Mouse (Mus musculus) forebrain, embryonic 10.5 days (tissue): ENCODE measurements at regions not wholly inside any gene's neighbourhood (a gene's known extent, or its start where the extent isn't known, plus 50 kb on each side); places are given as distances from the start of the nearest gene placed in this dataset.

Source experiments
- DNase-seq: peaks from one replicate; pipeline ENCODE4 v3.0.0-alpha.2; 2017; ENCODE audit warnings: low spot score; ENCODE audit errors: extremely low spot score
- H3K27ac ChIP-seq: fragments of 300-500 bp; sonication (generic); 2 replicates; pipeline ENCODE4 v1.5.1; 2016; ENCODE audit warnings: mild to moderate bottlenecking
- H3K27me3 ChIP-seq: fragments of 300-500 bp; sonication (generic); 2 replicates; pipeline ENCODE4 v1.6.1; 2016; ENCODE audit warnings: mild to moderate bottlenecking; ENCODE audit not compliant: poor library complexity, severe bottlenecking
- H3K36me3 ChIP-seq: fragments of 300-500 bp; sonication (generic); replicated peaks from 2 replicates; pipeline ENCODE4 v1.6.1; 2016; ENCODE audit warnings: mild to moderate bottlenecking, moderate library complexity
- H3K4me1 ChIP-seq: fragments of 300-500 bp; sonication (generic); 2 replicates; pipeline ENCODE4 v1.6.1; 2016
- H3K4me3 ChIP-seq: fragments of 300-500 bp; sonication (generic); 2 replicates; pipeline ENCODE4 v1.5.1; 2016; ENCODE audit warnings: mild to moderate bottlenecking, moderate library complexity
- H3K9me3 ChIP-seq: fragments of 300-500 bp; sonication (generic); 2 replicates; pipeline ENCODE4 v1.6.1; 2016; ENCODE audit warnings: mild to moderate bottlenecking, moderate library complexity
- WGBS: fragments of 180-500 bp; shearing (Covaris S2); methylation state at CpG from one replicate; pipeline ENCODE4 v1.1.7; 2016; 5-methylcytosine and 5-hydroxymethylcytosine counted together

GRCm38 (mm10) chr9:120628794-120629560, 57.7 kb downstream of the Rpl14 start:
- H3K4me3 ChIP-seq = no peak overlapping the region
- 57% methylated on average over 12 of the region's 12 CpGs for WGBS
- H3K9me3 ChIP-seq = peaks cover 3% of the 10 kb centered on the region; the same call in 1 of the 2 replicates
- no peak for DNase-seq
- peaks cover 24% of the 10 kb centered on the region for H3K4me1 ChIP-seq
- no peaks in the 10 kb centered on the region for H3K27me3 ChIP-seq
- peak overlapping the region; percentile 70 for H3K27ac ChIP-seq
- H3K36me3 ChIP-seq = no peaks in the 10 kb centered on the region

DNA sequence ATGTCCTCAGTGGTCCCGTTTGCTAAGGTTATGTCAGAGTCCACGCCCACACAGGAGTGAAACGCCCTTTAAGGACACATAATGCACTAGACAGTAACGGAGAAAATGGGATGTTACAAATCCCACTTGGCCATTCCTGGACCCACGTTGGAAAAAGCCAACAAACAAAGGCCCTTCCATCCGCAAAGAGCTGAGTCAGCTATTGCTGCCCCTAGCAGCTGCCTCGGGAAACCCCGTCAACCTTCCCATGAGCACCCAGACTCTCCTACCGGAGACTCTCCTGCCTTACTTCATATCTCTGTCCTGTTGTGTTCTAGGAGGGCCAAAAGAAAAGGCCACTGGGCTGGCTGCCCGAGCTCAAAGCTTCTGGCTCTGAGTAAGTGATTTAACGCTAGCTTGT, 58.4 kb downstream of the Rpl14 start:
- H3K4me3 ChIP-seq = no peak overlapping the region
- peak overlapping the region; percentile 70; the same call in 1 of the 2 replicates for H3K27ac ChIP-seq
- peaks cover 24% of the 10 kb centered on the region for H3K4me1 ChIP-seq
- no peaks in the 10 kb centered on the region for H3K36me3 ChIP-seq
- WGBS = 89% methylated on average over 11 of the region's 11 CpGs
- no peaks in the 10 kb centered on the region for H3K27me3 ChIP-seq
- peaks cover 3% of the 10 kb centered on the region; the same call in 1 of the 2 replicates for H3K9me3 ChIP-seq
- no peak for DNase-seq

GRCm38 (mm10) chr9:120632821-120633220, 61.6 kb downstream of the Rpl14 start:
- no peaks in the 10 kb centered on the region for H3K27me3 ChIP-seq
- no peak for DNase-seq
- no peak overlapping the region for H3K27ac ChIP-seq
- peaks cover 3% of the 10 kb centered on the region; the same call in 1 of the 2 replicates for H3K9me3 ChIP-seq
- H3K4me1 ChIP-seq = peaks cover 24% of the 10 kb centered on the region
- no peak overlapping the region for H3K4me3 ChIP-seq
- no peaks in the 10 kb centered on the region for H3K36me3 ChIP-seq
- 93% methylated on average over 10 of the region's 10 CpGs for WGBS

DNA sequence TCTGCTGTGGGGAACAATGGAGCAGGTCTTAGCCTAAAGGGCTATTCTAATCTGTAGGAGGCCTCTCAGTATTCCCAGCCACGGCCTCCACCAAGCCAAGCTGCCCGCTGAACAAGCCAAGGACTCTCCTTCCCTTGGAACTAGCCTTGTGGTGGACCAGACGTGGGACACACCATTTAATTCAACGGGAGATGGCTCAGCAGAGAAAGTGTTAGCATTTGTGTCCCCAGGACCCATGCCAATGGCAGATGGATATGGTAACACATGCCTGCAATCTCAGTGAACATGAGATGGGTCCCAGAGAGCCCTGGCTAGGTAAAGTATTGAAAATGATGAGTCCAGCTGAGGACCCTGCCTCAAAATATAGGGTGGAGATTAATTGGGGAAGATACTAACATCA, 71.4 kb downstream of the Rpl14 start:
- Histone ChIP-seq H3K36me3 (no peaks in the 10 kb centered on the region), H3K27ac (no peak overlapping the region), H3K27me3 (no peaks in the 10 kb centered on the region), H3K4me1 (no peaks in the 10 kb centered on the region), H3K9me3 (no peaks in the 10 kb centered on the region), H3K4me3 (no peak overlapping the region)
- WGBS = 79% methylated on average over 4 of the region's 4 CpGs
- DNase-seq = no peak

DNA sequence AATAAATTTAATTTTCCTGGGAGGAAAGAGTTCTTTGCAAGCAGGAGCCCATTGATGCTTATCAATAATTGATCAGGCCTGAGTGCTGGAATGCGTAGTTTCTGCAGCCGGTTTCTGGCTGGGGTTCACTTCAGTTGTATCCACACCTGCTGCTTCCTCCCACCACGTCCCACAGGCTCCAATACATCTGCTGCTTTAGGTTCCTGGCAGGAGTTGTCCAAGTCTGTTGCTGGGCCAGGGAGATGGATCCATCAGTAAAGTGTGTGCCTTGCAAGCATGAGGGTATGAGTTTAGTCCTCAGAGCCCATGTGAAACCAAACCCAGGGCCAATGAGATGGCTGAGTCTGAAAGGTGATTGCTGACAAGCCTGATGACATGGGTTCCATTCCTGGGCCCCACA, 72.1 kb downstream of the Rpl14 start:
- no peaks in the 10 kb centered on the region for H3K36me3 ChIP-seq
- no peak for DNase-seq
- whole genome bisulfite sequencing = 94% methylated on average over 3 of the region's 3 CpGs

DNA sequence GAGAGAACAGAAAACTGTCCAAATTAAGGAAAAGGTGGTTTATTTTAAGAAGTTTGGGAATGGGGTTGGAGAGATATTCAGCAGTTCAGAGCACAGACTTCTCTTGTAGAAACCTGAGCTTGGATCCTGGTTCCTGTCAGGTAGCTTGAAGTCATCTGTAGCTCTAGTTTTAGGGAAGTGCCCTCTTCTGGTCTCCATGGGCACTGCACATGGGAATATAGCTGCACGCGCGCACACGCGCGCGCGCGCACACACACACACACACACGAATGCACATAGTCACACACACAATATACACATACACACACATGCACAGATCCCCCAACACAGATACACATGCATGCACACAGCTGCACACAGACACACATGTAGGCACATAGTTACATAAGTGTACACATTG, 74.5 kb downstream of the Rpl14 start:
- no peaks in the 10 kb centered on the region for H3K36me3 ChIP-seq
- WGBS = 97% methylated on average over 10 of the region's 10 CpGs
- H3K27ac ChIP-seq = no peak overlapping the region
- H3K9me3 ChIP-seq = no peaks in the 10 kb centered on the region
- no peak overlapping the region for H3K4me3 ChIP-seq
- no peaks in the 10 kb centered on the region for H3K4me1 ChIP-seq
- H3K27me3 ChIP-seq = no peaks in the 10 kb centered on the region
- DNase-seq = no peak

More for the DNA sequence above, 72.1 kb downstream of the Rpl14 start:
- Histone ChIP-seq H3K27ac (no peak overlapping the region), H3K4me3 (no peak overlapping the region), H3K9me3 (no peaks in the 10 kb centered on the region), H3K4me1 (no peaks in the 10 kb centered on the region), H3K27me3 (no peaks in the 10 kb centered on the region)

- H3K36me3 ChIP-seq = no peaks in the 10 kb centered on the region
- peaks cover 5% of the 10 kb centered on the region; the same call in 1 of the 2 replicates for H3K9me3 ChIP-seq
- no peak overlapping the region for H3K4me3 ChIP-seq
- no peak for DNase-seq
- H3K27ac ChIP-seq = no peak overlapping the region
- H3K4me1 ChIP-seq = no peaks in the 10 kb centered on the region
- H3K27me3 ChIP-seq = no peaks in the 10 kb centered on the region
- 86% methylated on average over 10 of the region's 10 CpGs for WGBS
Measured at GRCm38 (mm10) chr9:120646806-120647667, 75.8 kb downstream of the Rpl14 start.

DNA sequence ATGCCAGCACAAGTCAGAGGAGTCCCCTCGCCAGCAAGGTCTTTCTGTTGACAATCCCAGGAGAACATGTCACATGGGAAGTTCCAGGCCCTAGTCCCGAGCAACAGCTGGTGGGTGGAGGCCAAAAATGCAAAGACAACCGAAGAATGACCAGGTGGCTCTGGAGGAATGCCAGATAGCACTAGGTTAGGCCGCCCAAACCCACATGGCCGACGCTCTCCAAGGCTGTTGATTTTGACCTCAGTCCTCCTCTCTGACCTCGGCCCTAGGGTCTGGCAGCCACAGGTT, 76.4 kb downstream of the Rpl14 start:
- DNase-seq = no peak
- Histone ChIP-seq H3K27me3 (no peaks in the 10 kb centered on the region), H3K36me3 (no peaks in the 10 kb centered on the region), H3K9me3 (peaks cover 5% of the 10 kb centered on the region; the same call in 1 of the 2 replicates), H3K27ac (no peak overlapping the region), H3K4me1 (no peaks in the 10 kb centered on the region), H3K4me3 (no peak overlapping the region)
- WGBS = 90% methylated on average over 7 of the region's 7 CpGs

DNA sequence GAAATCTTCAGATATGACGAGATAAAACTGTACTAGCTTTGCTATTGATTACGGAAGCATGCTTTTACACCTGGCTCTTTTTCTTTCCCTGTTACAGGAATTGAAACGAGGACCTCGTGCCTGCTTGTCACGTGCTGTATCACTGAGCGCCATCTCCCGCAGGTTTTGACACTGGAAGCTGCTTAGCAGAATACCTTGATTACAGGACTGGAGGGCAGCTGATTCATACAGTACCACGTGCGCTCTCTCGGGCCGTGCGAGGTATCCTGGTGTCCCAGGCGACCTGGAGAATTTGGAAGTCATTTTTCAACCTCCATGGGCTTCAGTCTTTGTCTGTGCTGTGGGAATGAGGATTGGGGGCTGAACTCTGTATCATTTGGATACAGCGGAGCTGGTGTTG, 81.5 kb downstream of the Rpl14 start:
- peaks cover 29% of the 10 kb centered on the region for H3K4me1 ChIP-seq
- 91% methylated on average over 14 of the region's 14 CpGs for WGBS
- H3K27me3 ChIP-seq = peaks cover 4% of the 10 kb centered on the region; the same call in 1 of the 2 replicates
- no peak for DNase-seq
- H3K4me3 ChIP-seq = no peak overlapping the region
- H3K27ac ChIP-seq = 0 out of 2 replicates have a peak overlapping the region, but pooled peaks have one; percentile 65
- no peaks in the 10 kb centered on the region for H3K36me3 ChIP-seq
- peaks cover 5% of the 10 kb centered on the region; the same call in 1 of the 2 replicates for H3K9me3 ChIP-seq

- Histone ChIP-seq H3K4me1 (peaks cover 31% of the 10 kb centered on the region), H3K36me3 (no peaks in the 10 kb centered on the region), H3K9me3 (peaks cover 5% of the 10 kb centered on the region; the same call in 1 of the 2 replicates), H3K27me3 (peaks cover 4% of the 10 kb centered on the region; the same call in 1 of the 2 replicates), H3K4me3 (no peak overlapping the region), H3K27ac (peak overlapping the region; percentile 65; the same call in 1 of the 2 replicates)
- DNase-seq = no peak
- 79% methylated on average over 5 of the region's 5 CpGs for WGBS
Measured at GRCm38 (mm10) chr9:120653170-120653569, 81.9 kb downstream of the Rpl14 start.

- H3K4me3 ChIP-seq = no peak overlapping the region
- 52% methylated on average over 1 of the region's 1 CpGs for WGBS
- DNase-seq = no peak
- peaks cover 5% of the 10 kb centered on the region; the same call in 1 of the 2 replicates for H3K9me3 ChIP-seq
- H3K27me3 ChIP-seq = peaks cover 9% of the 10 kb centered on the region; the same call in 1 of the 2 replicates
- no peaks in the 10 kb centered on the region for H3K36me3 ChIP-seq
- H3K4me1 ChIP-seq = peaks cover 31% of the 10 kb centered on the region
- H3K27ac ChIP-seq = no peak overlapping the region; the same call in 1 of the 2 replicates
Measured at GRCm38 (mm10) chr9:120654736-120655135, 83.5 kb downstream of the Rpl14 start.

GRCm38 (mm10) chr9:120656976-120657375, 85.7 kb downstream of the Rpl14 start:
- Histone ChIP-seq H3K9me3 (no peaks in the 10 kb centered on the region), H3K27ac (0 out of 2 replicates have a peak overlapping the region, but pooled peaks have one; percentile 22), H3K36me3 (no peaks in the 10 kb centered on the region), H3K27me3 (peaks cover 9% of the 10 kb centered on the region; the same call in 1 of the 2 replicates), H3K4me1 (peaks cover 36% of the 10 kb centered on the region), H3K4me3 (no peak overlapping the region)
- DNase-seq = peak; percentile 66
- 29% methylated on average over 4 of the region's 6 CpGs for WGBS

GRCm38 (mm10) chr9:120657786-120658185, 86.5 kb downstream of the Rpl14 start:
- no peak for DNase-seq
- peak overlapping the region; percentile 22; the same call in 1 of the 2 replicates for H3K27ac ChIP-seq

More at GRCm38 (mm10) chr9:120657786-120658185, 86.5 kb downstream of the Rpl14 start:
- Histone ChIP-seq H3K9me3 (no peaks in the 10 kb centered on the region), H3K36me3 (no peaks in the 10 kb centered on the region), H3K27me3 (peaks cover 9% of the 10 kb centered on the region; the same call in 1 of the 2 replicates), H3K4me1 (peaks cover 34% of the 10 kb centered on the region), H3K4me3 (no peak overlapping the region)
